Mouse (Mus musculus) spleen, adult 10 weeks (tissue): Measurements from ENCODE around the gene Eif3m. TPM values are rescaled to one million over a fixed set of nuclear protein-coding genes. Genes with fewer than 3 reads are reported as not detected.

Experiments
- polyA plus RNA-seq: library from polyadenylated mRNA; stranded (reverse); fragments of 350-450 nt; fragmentation: Illumina TruSeq; extraction: RNeasy Lipid Tissue Mini Kit (QIAGEN cat#74804); gene quantifications from one replicate; pipeline ENCODE4 v1.2.3, GENCODE M21; 2015; ENCODE audit warnings: low replicate concordance; ENCODE audit not compliant: insufficient read depth

Gene Eif3m
- polyA plus RNA-seq, result 302 TPM

DNA sequence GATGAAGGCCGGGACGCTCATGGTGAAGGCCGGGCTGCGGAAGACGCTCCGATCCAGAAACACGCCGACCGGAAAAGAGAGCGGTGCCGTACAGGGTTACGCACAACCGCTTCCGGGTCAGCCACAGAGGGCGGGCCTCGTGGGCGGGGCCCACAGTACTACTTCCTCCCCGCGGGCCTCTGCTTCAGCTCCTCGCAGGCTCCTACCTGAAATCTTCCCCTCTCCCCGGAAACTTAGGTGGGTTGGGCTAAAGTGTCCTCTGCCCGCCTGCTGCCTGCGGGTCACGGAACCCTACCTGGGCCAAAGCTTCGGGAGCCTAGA lies at the start of gene Eif3m:
Eif3m (minus strand) TSS at position 114 of the 321 bp plus-strand sequence.

Other genes with a start within 250 kb of the Eif3m start
- 14.1 TPM for gene Qser1, start 200.3 kb downstream of the Eif3m start, polyA plus RNA-seq
- 3.0 TPM for gene Prrg4, start 167.2 kb downstream of the Eif3m start, polyA plus RNA-seq
- gene Ccdc73, start 149.3 kb downstream of the Eif3m start, polyA plus RNA-seq, result 9.4 TPM
- gene Gm11060, start 74.9 kb upstream of the Eif3m start, polyA plus RNA-seq, result not detected
- 20.9 TPM for gene Wt1, start 109.4 kb upstream of the Eif3m start, polyA plus RNA-seq
- not detected for gene Them7, start 207.2 kb upstream of the Eif3m start, polyA plus RNA-seq